8 mouse cellular contexts compared by ENCODE assay signal in genomic region chr13:112925976-112926375, GRCm38 (mm10). TPM values are rescaled to one million over a fixed set of nuclear protein-coding genes. Genes with fewer than 3 reads are reported as not detected.
DNase-seq lines count a peak whose midpoint lies in the region; ATAC-seq and TF ChIP-seq lines count a peak whose summit lies in the region.

No protein-coding gene starts in this region.

- TF ChIP-seq EP300 in ES-Bruce4 (IDR thresholded peaks at IDR 0.05; ENCODE audit: insufficient read depth, low read depth, low read length) = no peak

- H3K9me3 ChIP-seq in heart, embryonic 12.5 days (replicated peaks) = no peaks in the 10 kb centered on the region
- H3K9me3 ChIP-seq in ES-Bruce4 (replicated peaks; ENCODE audit: control insufficient read depth, insufficient read depth, low read length, poor library complexity, severe bottlenecking) = no peaks in the 10 kb centered on the region
- H3K9me3 ChIP-seq in heart, embryonic 16.5 days (replicated peaks; ENCODE audit: control insufficient read depth, low read length) = no peaks in the 10 kb centered on the region
- H3K9me3 ChIP-seq in liver, embryonic 15.5 days (replicated peaks) = no peaks in the 10 kb centered on the region

- peaks cover 12% of the 10 kb centered on the region for H3K36me3 ChIP-seq in heart, embryonic 12.5 days
- H3K36me3 ChIP-seq in ES-Bruce4 (ENCODE audit: control insufficient read depth, insufficient read depth, low read length, poor library complexity, severe bottlenecking) = peaks cover 2% of the 10 kb centered on the region
- H3K36me3 ChIP-seq in heart, embryonic 16.5 days (ENCODE audit: control insufficient read depth, insufficient read depth) = peaks cover 3% of the 10 kb centered on the region; the same call in 1 of the 2 replicates
- H3K36me3 ChIP-seq in liver, embryonic 15.5 days (replicated peaks) = peaks cover 14% of the 10 kb centered on the region

- TF ChIP-seq POLR2A in ES-Bruce4 (IDR thresholded peaks at IDR 0.05; ENCODE audit: insufficient read depth, low read length) = no peak

- peak overlapping the region; percentile 84 for H3K4me3 ChIP-seq in heart, embryonic 12.5 days
- peak overlapping the region; percentile 80 for H3K4me3 ChIP-seq in ES-Bruce4 (ENCODE audit: low read depth, low read length)
- peak overlapping the region; percentile 88 for H3K4me3 ChIP-seq in heart, embryonic 16.5 days (ENCODE audit: low read length)
- H3K4me3 ChIP-seq in liver, embryonic 15.5 days (replicated peaks) = peak overlapping the region; percentile 84

- H3K9ac ChIP-seq in heart, embryonic 12.5 days = peak overlapping the region; percentile 93; the same call in 1 of the 2 replicates
- peak overlapping the region; percentile 89 for H3K9ac ChIP-seq in ES-Bruce4 (ENCODE audit: low read depth, poor library complexity, severe bottlenecking)
- peak overlapping the region; percentile 89 for H3K9ac ChIP-seq in heart, embryonic 16.5 days (ENCODE audit: low read length)
- peak overlapping the region; percentile 80 for H3K9ac ChIP-seq in liver, embryonic 15.5 days

- H3K4me2 ChIP-seq in heart, embryonic 12.5 days = peak overlapping the region; percentile 75
- H3K4me2 ChIP-seq in heart, embryonic 16.5 days (ENCODE audit: low read depth, low read length) = peak overlapping the region; percentile 78
- H3K4me2 ChIP-seq in liver, embryonic 15.5 days = peak overlapping the region; percentile 88

- no peak overlapping the region for H3K27ac ChIP-seq in heart, embryonic 12.5 days (ENCODE audit: poor library complexity, severe bottlenecking)
- H3K27ac ChIP-seq in ES-Bruce4 (ENCODE audit: insufficient read depth, low read length) = no peak overlapping the region
- H3K27ac ChIP-seq in heart, embryonic 16.5 days (ENCODE audit: low read length) = no peak overlapping the region
- H3K27ac ChIP-seq in liver, embryonic 15.5 days (replicated peaks) = no peak overlapping the region

- TF ChIP-seq CTCF in ES-Bruce4 (IDR thresholded peaks at IDR 0.05; ENCODE audit: low read depth, low read length) = no peak

- peaks cover 17% of the 10 kb centered on the region for H3K4me1 ChIP-seq in heart, embryonic 12.5 days (replicated peaks)
- H3K4me1 ChIP-seq in ES-Bruce4 (ENCODE audit: control insufficient read depth, insufficient read depth, low read length) = no peaks in the 10 kb centered on the region
- peaks cover 16% of the 10 kb centered on the region for H3K4me1 ChIP-seq in heart, embryonic 16.5 days (ENCODE audit: control insufficient read depth, insufficient read depth, low read length)
- H3K4me1 ChIP-seq in liver, embryonic 15.5 days (replicated peaks) = peaks cover 40% of the 10 kb centered on the region

- no peak for ATAC-seq in heart, embryonic 12.5 days (ENCODE audit: insufficient number of reproducible peaks, low FRiP score)
- no peak for ATAC-seq in heart, embryonic 16.5 days (replicated peaks; ENCODE audit: extremely low read depth, insufficient read depth, low FRiP score)
- ATAC-seq in liver, embryonic 15.5 days (ENCODE audit: insufficient read depth) = no peak

- WGBS in heart, embryonic 12.5 days = 77% methylated on average over 4 of the region's 4 CpGs
- WGBS in heart, embryonic 16.5 days = 66% methylated on average over 4 of the region's 4 CpGs
- 44% methylated on average over 4 of the region's 4 CpGs for WGBS in liver, embryonic 15.5 days (ENCODE audit: insufficient replicate concordance)

- H3K27me3 ChIP-seq in heart, embryonic 12.5 days (replicated peaks) = no peaks in the 10 kb centered on the region
- H3K27me3 ChIP-seq in ES-Bruce4 (ENCODE audit: control insufficient read depth, insufficient read depth, low read length, poor library complexity, severe bottlenecking) = no peaks in the 10 kb centered on the region
- H3K27me3 ChIP-seq in heart, embryonic 16.5 days (ENCODE audit: control insufficient read depth, insufficient read depth, low read length) = no peaks in the 10 kb centered on the region
- H3K27me3 ChIP-seq in liver, embryonic 15.5 days = no peaks in the 10 kb centered on the region

- no peak for DNase-seq in heart, adult 18-20 months
- no peak for DNase-seq in c-Kit-positive CD71-positive TER-119-positive erythroid progenitor cells, embryonic 14.5 days (ENCODE audit: low spot score)
- no peak for DNase-seq in adrenal gland, postnatal 4 days (ENCODE audit: low spot score in 2 of 2)
- DNase-seq in layer of hippocampus, postnatal 36 days = no peak

RNA-seq across cellular contexts. Expression of gene Mtrex, which starts 1.2 kb away (rescaled TPM):
- 58.3 and 60.6 TPM in 2 replicates for polyA plus RNA-seq in heart, embryonic 12.5 days (2016; fragmentation: Nextera tagmentation; extraction: Ambion mirVana)
- total RNA-seq in heart, adult 18-20 months (2021) = 10 to 100 TPM; 26.0 to 26.9 TPM
- polyA plus RNA-seq in ES-Bruce4 (2011; ENCODE audit: insufficient read depth, insufficient read length, low read depth, missing spikeins) = 136 and 159 TPM in 2 replicates
- polyA plus RNA-seq in heart, embryonic 16.5 days (2015; fragmentation: Nextera tagmentation; extraction: Ambion mirVana) = 43.0 and 48.8 TPM in 2 replicates
- 30.5 and 31.4 TPM in 2 replicates for polyA plus RNA-seq in liver, embryonic 15.5 days (2015; fragmentation: Nextera tagmentation; extraction: Ambion mirVana)
- 10 to 100 TPM; 46.0 to 56.6 TPM for total RNA-seq in adrenal gland, postnatal 4 days (2021)
- 10 to 100 TPM; 47.9 to 50.9 TPM for total RNA-seq in layer of hippocampus, postnatal 36 days (2021)

RNA-seq across cellular contexts. Expression of gene Dhx29, which starts 1.3 kb away (rescaled TPM):
- polyA plus RNA-seq in heart, embryonic 12.5 days (2016; fragmentation: Nextera tagmentation; extraction: Ambion mirVana) = 18.0 and 19.7 TPM in 2 replicates
- total RNA-seq in heart, adult 18-20 months (2021) = 10 to 100 TPM; 15.0 to 15.6 TPM
- 33.3 and 34.9 TPM in 2 replicates for polyA plus RNA-seq in ES-Bruce4 (2011; ENCODE audit: insufficient read depth, insufficient read length, low read depth, missing spikeins)
- 13.0 and 13.2 TPM in 2 replicates for polyA plus RNA-seq in heart, embryonic 16.5 days (2015; fragmentation: Nextera tagmentation; extraction: Ambion mirVana)
- 6.1 and 6.3 TPM in 2 replicates for polyA plus RNA-seq in liver, embryonic 15.5 days (2015; fragmentation: Nextera tagmentation; extraction: Ambion mirVana)
- 10 to 100 TPM; 15.2 to 15.3 TPM for total RNA-seq in adrenal gland, postnatal 4 days (2021)
- 10 to 100 TPM; 23.5 to 26.4 TPM for total RNA-seq in layer of hippocampus, postnatal 36 days (2021)
